Mouse (Mus musculus): ENCODE data around the gene Acadvl. TPM values are rescaled to one million over a fixed set of nuclear protein-coding genes. Genes with fewer than 3 reads are reported as not detected.

Acadvl gene
- polyA plus RNA-seq, 1 experiment from 2014 or later: 51.7 TPM

DNA sequence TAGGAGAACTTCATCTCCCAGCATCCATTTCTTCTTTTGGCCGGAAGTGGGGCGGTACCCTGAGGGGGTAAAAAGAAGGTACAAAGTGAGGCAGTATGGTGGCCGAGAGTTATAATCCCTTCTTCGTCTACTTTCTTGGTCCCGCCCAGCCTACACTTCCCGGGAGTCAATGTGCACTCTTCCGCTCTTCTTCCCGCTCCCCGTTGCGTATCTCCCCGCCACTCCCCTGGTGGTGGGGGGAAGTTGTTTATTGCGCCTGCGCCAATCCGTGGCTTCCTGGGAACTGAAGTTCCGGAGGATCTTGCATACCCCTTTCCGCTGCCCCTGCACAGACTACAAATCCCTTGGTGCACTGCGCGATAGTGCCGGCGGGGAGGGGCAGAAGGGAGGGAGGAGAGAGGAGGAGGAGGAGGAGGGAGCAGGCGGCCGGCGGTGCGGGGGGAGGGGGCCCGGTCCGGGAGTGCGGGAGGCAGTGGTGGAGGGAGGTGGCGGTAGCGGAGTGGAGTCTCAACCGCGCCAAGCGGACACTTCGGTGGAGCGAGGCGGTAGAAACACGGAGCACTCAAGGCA lies 19.7 kb downstream of the Acadvl start, which contains the start of gene Phf23:
Phf23 (plus strand) TSS at position 387 of the 570 bp plus-strand sequence.
- WGBS: under 1% methylated on average over 36 of the region's 36 CpGs

DNA sequence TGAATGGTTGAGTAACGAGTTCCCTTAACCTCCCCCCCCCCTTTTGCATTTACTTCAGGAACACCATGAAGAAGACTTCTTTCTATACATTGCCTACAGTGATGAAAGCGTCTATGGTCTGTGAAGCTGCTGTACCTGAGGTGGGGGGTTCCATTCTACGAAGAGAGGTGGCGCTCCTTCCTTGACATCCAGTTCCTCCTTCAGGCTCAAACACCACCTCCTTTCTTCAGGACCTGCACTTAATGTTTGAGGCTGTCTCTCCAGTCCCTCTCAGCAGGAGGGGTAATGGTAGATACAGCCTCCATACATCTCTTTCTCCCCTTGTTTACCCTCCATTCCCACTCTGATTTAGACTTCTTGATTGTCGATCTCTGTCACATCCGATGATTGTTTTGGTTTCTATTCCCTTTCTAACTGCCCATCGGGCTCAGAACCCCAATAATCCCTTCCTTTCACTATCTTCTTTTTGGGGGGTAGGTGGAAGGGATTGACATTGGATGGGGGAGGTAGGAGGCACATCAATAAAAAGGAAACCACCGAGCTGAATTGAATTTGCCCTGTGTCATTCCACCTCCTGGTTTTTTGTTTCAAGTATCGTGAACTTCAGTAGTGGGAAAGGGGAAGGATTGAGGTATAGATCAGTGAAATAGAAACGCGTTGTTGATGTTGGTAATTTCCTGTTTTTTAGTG lies 20.7 kb downstream of the Acadvl start:
- Histone ChIP-seq H3K4me3 (peak overlapping the region; percentile 99), H3K27ac (no peak overlapping the region)
- WGBS: 87% methylated on average over 11 of the region's 11 CpGs

More for the DNA sequence above, 19.7 kb downstream of the Acadvl start, which contains the start of gene Phf23:
- Histone ChIP-seq H3K4me3 (peak within 1 kb of the TSS; percentile 99), H3K36me3 (peaks cover 47% of the 10 kb centered on the region), H3K27me3 (ENCODE audit: insufficient read depth, poor library complexity, severe bottlenecking) (no peaks in the 10 kb centered on the region), H3K4me1 (replicated peaks) (peaks cover 54% of the 10 kb centered on the region), H3K9me3 (no peaks in the 10 kb centered on the region), H3K27ac (peak within 1 kb of the TSS; percentile 98)
- DNase-seq (ENCODE audit: low spot score): peak; percentile 99

DNA sequence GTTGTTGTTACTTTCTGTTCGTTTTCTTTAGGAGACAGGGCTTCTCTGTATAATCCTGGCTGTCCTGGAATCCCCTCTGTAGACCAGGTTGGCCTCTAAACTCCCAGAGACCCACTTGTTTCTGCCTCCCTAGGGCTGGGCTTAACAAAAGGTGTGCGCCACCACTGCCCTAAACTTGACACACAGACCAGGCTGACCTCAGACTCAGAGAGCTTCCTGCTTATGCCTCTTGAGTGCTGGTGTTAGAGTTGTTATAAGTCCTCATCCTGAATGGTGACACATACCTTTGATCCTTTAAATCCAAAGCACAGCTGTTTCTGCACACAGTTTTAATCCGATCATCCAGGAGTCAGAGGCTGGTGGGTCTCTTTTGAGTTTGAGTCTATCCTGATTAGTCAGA lies 22.3 kb downstream of the Acadvl start:
- WGBS: 93% methylated on average over 3 of the region's 3 CpGs
- Histone ChIP-seq H3K4me1 (replicated peaks) (peaks cover 45% of the 10 kb centered on the region), H3K4me3 (peak overlapping the region; percentile 86), H3K27ac (no peak overlapping the region), H3K9me3 (no peaks in the 10 kb centered on the region), H3K36me3 (peaks cover 48% of the 10 kb centered on the region), H3K27me3 (ENCODE audit: insufficient read depth, poor library complexity, severe bottlenecking) (no peaks in the 10 kb centered on the region)
- no peak for DNase-seq (ENCODE audit: low spot score)

More for the DNA sequence above, 20.7 kb downstream of the Acadvl start:
- Histone ChIP-seq H3K9me3 (no peaks in the 10 kb centered on the region), H3K36me3 (peaks cover 48% of the 10 kb centered on the region), H3K27me3 (ENCODE audit: insufficient read depth, poor library complexity, severe bottlenecking) (no peaks in the 10 kb centered on the region), H3K4me1 (replicated peaks) (peaks cover 54% of the 10 kb centered on the region)
- no peak for DNase-seq (ENCODE audit: low spot score)

DNA sequence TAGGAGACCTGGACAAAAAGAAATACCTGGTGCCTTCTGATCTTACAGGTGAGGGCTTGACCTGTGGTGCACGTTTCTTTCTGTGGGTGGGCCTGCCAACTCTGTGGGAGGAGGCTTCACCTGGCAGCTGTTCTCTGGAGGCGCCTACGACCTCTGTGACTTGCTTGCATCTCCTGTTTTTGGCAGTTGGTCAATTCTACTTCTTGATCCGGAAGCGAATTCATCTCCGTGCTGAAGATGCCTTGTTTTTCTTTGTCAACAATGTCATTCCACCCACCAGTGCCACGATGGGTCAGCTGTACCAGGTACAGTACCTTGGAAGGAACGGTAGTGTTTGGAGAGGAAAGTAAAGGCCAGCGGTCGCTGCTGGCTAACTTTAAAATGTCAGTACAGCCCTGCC lies 22.8 kb downstream of the Acadvl start:
- Histone ChIP-seq H3K4me3 (peak overlapping the region; percentile 86), H3K9me3 (no peaks in the 10 kb centered on the region), H3K36me3 (peaks cover 49% of the 10 kb centered on the region), H3K27ac (peak overlapping the region; percentile 40; the same call in 1 of the 2 replicates), H3K4me1 (replicated peaks) (peaks cover 39% of the 10 kb centered on the region), H3K27me3 (ENCODE audit: insufficient read depth, poor library complexity, severe bottlenecking) (no peaks in the 10 kb centered on the region)
- DNase-seq (ENCODE audit: low spot score): no peak
- WGBS: 89% methylated on average over 10 of the region's 10 CpGs

DNA sequence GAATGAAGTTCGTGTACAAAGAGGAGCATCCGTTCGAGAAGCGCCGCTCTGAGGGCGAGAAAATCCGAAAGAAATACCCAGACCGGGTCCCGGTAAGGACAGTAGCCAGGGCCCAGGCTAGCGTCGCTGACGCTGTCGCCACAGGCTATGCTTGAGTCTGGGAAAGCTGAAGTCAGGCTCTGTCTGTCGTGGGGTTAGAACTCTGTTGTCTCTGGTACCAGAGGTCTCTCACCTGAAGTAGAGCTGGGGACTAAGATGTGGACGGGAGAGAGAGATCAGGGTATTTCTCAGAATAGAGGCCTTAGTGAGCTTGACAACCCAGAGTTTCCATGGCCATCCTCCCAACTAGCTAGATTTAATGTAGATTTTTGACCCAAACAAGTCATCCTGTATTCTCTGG lies 23.5 kb downstream of the Acadvl start:
- Histone ChIP-seq H3K36me3 (peaks cover 56% of the 10 kb centered on the region), H3K9me3 (no peaks in the 10 kb centered on the region), H3K27ac (peak overlapping the region; percentile 95), H3K27me3 (ENCODE audit: insufficient read depth, poor library complexity, severe bottlenecking) (no peaks in the 10 kb centered on the region), H3K4me3 (peak overlapping the region; percentile 86), H3K4me1 (replicated peaks) (peaks cover 33% of the 10 kb centered on the region)
- no peak for DNase-seq (ENCODE audit: low spot score)
- under 1% methylated on average over 15 of the region's 15 CpGs for WGBS

DNA sequence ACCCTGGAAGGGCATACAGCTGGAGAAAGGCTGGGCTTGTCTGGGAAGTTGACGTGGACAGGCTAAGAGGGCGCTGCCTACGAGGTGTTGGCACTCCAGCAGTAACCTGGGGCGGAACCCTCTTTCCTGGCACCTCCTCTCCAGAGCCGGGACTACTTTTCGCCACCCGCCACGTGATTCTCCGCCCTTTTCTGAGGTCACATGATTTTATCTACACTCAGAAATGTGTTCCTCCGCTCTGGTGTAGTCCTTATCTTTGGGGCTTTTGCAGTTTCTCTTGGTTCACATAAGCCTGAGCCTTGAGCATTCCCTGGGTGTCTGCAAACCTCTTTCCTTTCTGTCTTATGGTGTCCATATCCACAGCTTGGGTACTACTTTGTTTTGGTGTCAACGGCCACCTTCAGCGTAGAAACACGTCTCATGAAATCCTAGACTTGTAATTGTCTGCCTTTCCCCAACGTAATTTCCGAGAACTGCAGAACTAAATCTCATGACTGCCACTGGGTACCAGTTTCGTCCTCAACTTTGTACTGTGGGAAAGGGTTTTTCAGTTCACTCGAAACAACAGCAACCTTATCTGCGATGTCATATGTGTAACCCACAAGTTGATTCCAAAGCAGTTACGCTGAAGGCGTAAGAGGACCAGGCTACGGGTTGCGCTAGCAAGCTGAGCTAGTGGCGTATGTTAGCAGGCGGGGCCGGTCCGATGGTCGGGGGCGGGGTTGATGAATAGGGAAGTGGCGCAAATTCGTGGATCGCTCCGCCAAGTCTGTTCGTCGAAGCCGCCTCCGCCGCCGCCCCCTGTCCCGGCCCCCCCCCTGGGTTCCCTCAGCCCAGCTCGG lies 24.1 kb downstream of the Acadvl start, which contains the start of gene Gabarap:
Gabarap (plus strand) TSS at position 294 of the 842 bp plus-strand sequence.
- peak; percentile 95 for DNase-seq (ENCODE audit: low spot score)
- H3K4me1 ChIP-seq (replicated peaks): peaks cover 31% of the 10 kb centered on the region
- WGBS: under 1% methylated on average over 40 of the region's 40 CpGs
- H3K27me3 ChIP-seq (ENCODE audit: insufficient read depth, poor library complexity, severe bottlenecking): no peaks in the 10 kb centered on the region
- H3K9me3 ChIP-seq: no peaks in the 10 kb centered on the region
- H3K27ac ChIP-seq: peak within 1 kb of the TSS; percentile 95
- H3K4me3 ChIP-seq: peak within 1 kb of the TSS; percentile 86
- peaks cover 62% of the 10 kb centered on the region for H3K36me3 ChIP-seq

DNA sequence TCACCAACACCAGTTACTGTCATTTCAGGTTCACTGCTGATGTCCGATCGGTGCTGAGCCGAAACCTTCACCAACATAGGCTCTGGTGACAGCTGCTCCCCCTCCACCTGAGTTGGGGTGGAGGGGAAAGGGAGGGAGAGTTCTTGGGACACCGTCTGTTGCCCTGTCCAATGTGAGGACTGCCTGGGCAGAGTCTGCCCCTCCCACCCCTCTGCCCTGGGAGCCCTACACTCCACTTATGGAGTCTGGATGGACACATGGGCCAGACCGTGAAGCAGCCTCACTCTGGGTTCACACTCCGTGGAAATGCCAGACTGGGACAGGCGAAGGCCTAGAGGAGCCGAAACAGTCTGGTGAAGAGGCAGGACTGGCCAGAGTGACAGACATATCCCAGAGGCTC lies 25.3 kb downstream of the Acadvl start:
- peaks cover 73% of the 10 kb centered on the region for H3K36me3 ChIP-seq
- no peaks in the 10 kb centered on the region for H3K27me3 ChIP-seq (ENCODE audit: insufficient read depth, poor library complexity, severe bottlenecking)
- peaks cover 31% of the 10 kb centered on the region for H3K4me1 ChIP-seq (replicated peaks)
- WGBS: 94% methylated on average over 8 of the region's 8 CpGs
- no peak for DNase-seq (ENCODE audit: low spot score)
- H3K27ac ChIP-seq: 0 out of 2 replicates have a peak overlapping the region, but pooled peaks have one; percentile 43
- peak overlapping the region; percentile 23; the same call in 1 of the 2 replicates for H3K4me3 ChIP-seq
- no peaks in the 10 kb centered on the region for H3K9me3 ChIP-seq

DNA sequence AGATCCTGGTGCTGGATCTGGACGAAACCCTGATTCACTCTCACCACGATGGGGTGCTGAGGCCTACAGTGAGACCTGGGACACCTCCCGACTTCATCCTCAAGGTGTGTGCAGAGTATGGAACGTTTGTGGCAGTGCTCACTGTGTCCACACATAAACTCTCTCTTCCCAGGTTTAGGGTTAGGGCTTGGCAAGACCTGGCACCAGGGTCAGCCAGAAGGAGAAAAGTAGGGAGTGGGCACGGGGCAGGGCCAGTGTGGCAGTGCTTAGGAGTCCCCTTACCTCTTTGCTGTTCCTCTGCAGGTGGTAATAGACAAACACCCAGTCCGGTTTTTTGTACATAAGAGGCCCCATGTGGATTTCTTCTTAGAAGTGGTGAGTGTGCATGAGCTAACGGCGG lies 30.8 kb downstream of the Acadvl start:
- Histone ChIP-seq H3K4me1 (replicated peaks) (peaks cover 27% of the 10 kb centered on the region), H3K27me3 (ENCODE audit: insufficient read depth, poor library complexity, severe bottlenecking) (no peaks in the 10 kb centered on the region), H3K4me3 (no peak overlapping the region), H3K36me3 (peaks cover 65% of the 10 kb centered on the region), H3K27ac (no peak overlapping the region), H3K9me3 (no peaks in the 10 kb centered on the region)
- 93% methylated on average over 8 of the region's 8 CpGs for WGBS
- DNase-seq (ENCODE audit: low spot score): no peak

DNA sequence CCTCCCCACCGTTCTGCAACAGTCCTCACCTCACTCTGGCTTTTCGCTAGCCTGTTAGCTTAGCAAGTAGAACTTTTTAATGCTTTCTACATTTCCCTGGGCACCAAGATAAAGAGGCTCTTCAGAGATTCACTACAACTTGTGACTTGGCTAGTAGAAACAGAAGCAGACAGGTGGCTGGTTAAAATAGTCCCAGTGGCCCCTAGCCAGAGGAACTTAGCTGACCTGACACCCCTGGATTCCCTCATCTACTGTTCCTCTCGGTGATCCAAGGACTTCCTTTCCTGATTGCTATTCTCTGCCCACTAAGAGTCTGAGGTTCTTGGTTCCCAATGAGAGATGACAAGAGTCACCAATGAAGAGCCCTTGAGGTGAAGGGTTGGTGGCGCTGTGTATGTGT lies 31.8 kb downstream of the Acadvl start:
- H3K4me3 ChIP-seq: peak overlapping the region; percentile 99; the same call in 1 of the 2 replicates
- no peak overlapping the region for H3K27ac ChIP-seq
- DNase-seq (ENCODE audit: low spot score): no peak
- H3K36me3 ChIP-seq: peaks cover 60% of the 10 kb centered on the region
- H3K4me1 ChIP-seq (replicated peaks): peaks cover 34% of the 10 kb centered on the region
- H3K9me3 ChIP-seq: no peaks in the 10 kb centered on the region
- 93% methylated on average over 4 of the region's 4 CpGs for WGBS
- no peaks in the 10 kb centered on the region for H3K27me3 ChIP-seq (ENCODE audit: insufficient read depth, poor library complexity, severe bottlenecking)

DNA sequence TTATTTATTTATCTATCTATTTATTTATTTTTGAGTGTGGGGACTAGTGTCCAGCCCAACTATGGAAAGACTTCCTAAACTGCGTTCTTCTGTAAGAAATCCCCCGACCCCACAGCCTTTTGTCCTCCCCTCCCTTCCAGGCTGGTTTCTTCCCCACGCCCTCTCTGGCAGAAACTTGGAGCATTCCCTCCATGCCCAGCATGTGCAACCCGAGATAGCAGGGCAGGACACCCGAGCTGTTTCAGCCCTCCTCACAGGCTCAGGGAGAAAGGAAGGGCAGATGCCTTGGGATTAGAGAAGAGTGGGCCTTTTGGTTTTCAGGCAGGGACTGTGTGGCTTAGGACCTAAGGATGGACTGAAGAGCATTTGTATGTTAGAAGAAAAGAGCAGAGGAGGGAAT lies 32.3 kb downstream of the Acadvl start:
- H3K27ac ChIP-seq: no peak overlapping the region
- H3K36me3 ChIP-seq: peaks cover 60% of the 10 kb centered on the region
- H3K4me3 ChIP-seq: peak overlapping the region; percentile 99
- H3K4me1 ChIP-seq (replicated peaks): peaks cover 34% of the 10 kb centered on the region
- no peaks in the 10 kb centered on the region for H3K27me3 ChIP-seq (ENCODE audit: insufficient read depth, poor library complexity, severe bottlenecking)
- no peaks in the 10 kb centered on the region for H3K9me3 ChIP-seq
- no peak for DNase-seq (ENCODE audit: low spot score)
- 49% methylated on average over 5 of the region's 5 CpGs for WGBS

DNA sequence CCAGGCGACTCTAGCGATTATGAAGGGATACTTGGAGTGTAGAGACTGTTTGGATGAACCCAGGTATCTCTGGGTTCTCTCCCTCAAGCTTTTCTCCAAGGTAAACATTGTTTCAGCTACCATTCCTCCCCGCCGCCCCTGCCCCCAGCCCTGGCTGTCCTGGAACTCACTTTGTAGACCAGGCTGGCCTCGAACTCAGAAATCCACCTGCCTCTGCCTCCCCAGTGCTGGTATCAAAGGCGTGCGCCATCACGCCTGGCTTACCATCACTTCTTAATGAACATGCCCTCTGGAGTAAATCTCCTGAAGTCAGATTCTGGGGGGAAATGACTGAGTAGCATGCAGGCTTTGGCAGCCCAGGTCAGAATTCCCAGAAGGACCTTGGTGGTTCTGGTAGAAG lies 33.0 kb downstream of the Acadvl start, which contains the start of gene Elp5:
Elp5 (minus strand) TSS at position 293 of the 400 bp plus-strand sequence.
- Histone ChIP-seq H3K27ac (peak within 1 kb of the TSS; percentile 99), H3K4me1 (replicated peaks) (peaks cover 34% of the 10 kb centered on the region), H3K4me3 (peak within 1 kb of the TSS; percentile 99), H3K36me3 (peaks cover 60% of the 10 kb centered on the region), H3K9me3 (no peaks in the 10 kb centered on the region), H3K27me3 (ENCODE audit: insufficient read depth, poor library complexity, severe bottlenecking) (no peaks in the 10 kb centered on the region)
- no peak for DNase-seq (ENCODE audit: low spot score)
- 65% methylated on average over 8 of the region's 8 CpGs for WGBS

DNA sequence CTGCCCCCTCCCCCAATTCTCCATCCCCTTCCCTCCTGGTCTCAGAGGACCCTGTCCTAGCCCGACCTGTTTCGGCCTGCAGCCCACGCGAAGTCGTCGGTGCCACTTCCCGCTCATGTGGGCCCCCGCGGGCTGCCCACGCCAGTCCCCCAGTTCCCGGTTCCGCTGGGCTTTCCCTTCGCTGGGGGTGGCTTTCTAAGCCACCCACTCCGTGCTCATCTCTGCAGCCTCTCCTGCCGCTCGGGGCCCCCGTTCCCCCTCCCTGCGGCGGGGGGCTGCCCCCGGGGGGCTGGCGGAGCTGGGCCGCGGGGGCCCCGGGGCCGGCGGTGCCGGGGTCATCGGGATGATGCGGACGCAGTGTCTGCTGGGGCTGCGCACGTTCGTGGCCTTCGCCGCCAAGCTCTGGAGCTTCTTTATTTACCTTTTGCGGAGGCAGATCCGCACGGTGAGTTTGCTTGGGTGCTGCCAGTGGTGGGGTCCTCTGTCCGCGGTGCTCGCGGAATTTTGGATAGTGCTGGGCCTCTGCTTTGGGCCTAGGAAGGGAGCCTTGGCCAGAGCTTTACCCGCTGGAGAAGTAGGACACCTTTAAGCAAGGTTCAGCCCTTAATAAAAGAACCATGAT lies 34.0 kb downstream of the Acadvl start, which contains the start of gene Ctdnep1:
Ctdnep1 (plus strand) TSS at position 16 of the 622 bp plus-strand sequence.
- H3K4me1 ChIP-seq (replicated peaks): peaks cover 34% of the 10 kb centered on the region
- under 1% methylated on average over 36 of the region's 43 CpGs for WGBS
- no peak for DNase-seq (ENCODE audit: low spot score)
- no peaks in the 10 kb centered on the region for H3K27me3 ChIP-seq (ENCODE audit: insufficient read depth, poor library complexity, severe bottlenecking)
- peaks cover 60% of the 10 kb centered on the region for H3K36me3 ChIP-seq
- H3K4me3 ChIP-seq: peak within 1 kb of the TSS; percentile 99
- H3K27ac ChIP-seq: peak within 1 kb of the TSS; percentile 99
- no peaks in the 10 kb centered on the region for H3K9me3 ChIP-seq

All from hindbrain, embryonic 10.5 days (tissue).